Mouse (Mus musculus) T-helper 1 cell (primary cell): ENCODE measurements around the gene Rnf214.

Experiments
- in situ Hi-C: fragments of 300-600 bp; cut with MboI, MseI; formaldehyde crosslinking; loops from one replicate; pipeline ENCODE4 v1.15.1; 2025; ENCODE audit warnings: high pct_unique_total_duplicates

Rnf214 gene

GRCm38 (mm10) chr9:45936883-45937282, 30.2 kb upstream of the Rnf214 start:
- in situ Hi-C loops = no loop called here

GRCm38 (mm10) chr9:45935628-45936210, 29.0 kb upstream of the Rnf214 start, which contains the start of gene Tagln:
Gene Tagln (minus strand): TSS chr9:45936058.
- in situ Hi-C loops = no loop called here

GRCm38 (mm10) chr9:45932571-45933415, 26.1 kb upstream of the Rnf214 start:
- in situ Hi-C loops = no loop called here

- in situ Hi-C loops = no loop called here
Measured at GRCm38 (mm10) chr9:45931958-45932357, 25.2 kb upstream of the Rnf214 start.

GRCm38 (mm10) chr9:45929285-45929684, 22.6 kb upstream of the Rnf214 start:
- in situ Hi-C loops = no loop called here

- in situ Hi-C loops = no loop called here
Measured at GRCm38 (mm10) chr9:45919895-45920294, 13.2 kb upstream of the Rnf214 start.

- in situ Hi-C loops = no loop called here
Measured at GRCm38 (mm10) chr9:45917041-45917934, 10.6 kb upstream of the Rnf214 start.

- in situ Hi-C loops = no loop called here
Measured at GRCm38 (mm10) chr9:45915659-45916058, 8.9 kb upstream of the Rnf214 start.

GRCm38 (mm10) chr9:45911673-45912072, 5.0 kb upstream of the Rnf214 start:
- in situ Hi-C loops = loop anchor here (5.0 kb wide), 1 partner anchor 36 kb away; no protein-coding TSS in a partner anchor

GRCm38 (mm10) chr9:45910995-45911394, 4.3 kb upstream of the Rnf214 start:
- in situ Hi-C loops = loop anchor here (5.0 kb wide), 1 partner anchor 36 kb away; no protein-coding TSS in a partner anchor

- in situ Hi-C loops = no loop called here
Measured at GRCm38 (mm10) chr9:45907078-45907428, 342 bp upstream of the Rnf214 start.

- in situ Hi-C loops = no loop called here
Measured at GRCm38 (mm10) chr9:45905811-45906237, 887 bp downstream of the Rnf214 start.

- in situ Hi-C loops = no loop called here
Measured at GRCm38 (mm10) chr9:45905196-45905595, 1.5 kb downstream of the Rnf214 start.

GRCm38 (mm10) chr9:45893681-45894080, 13.0 kb downstream of the Rnf214 start:
- in situ Hi-C loops = no loop called here

- in situ Hi-C loops = no loop called here
Measured at GRCm38 (mm10) chr9:45877928-45878327, 28.8 kb downstream of the Rnf214 start.

GRCm38 (mm10) chr9:45870265-45870664, 36.4 kb downstream of the Rnf214 start:
- in situ Hi-C loops = no loop called here

- in situ Hi-C loops = no loop called here
Measured at GRCm38 (mm10) chr9:45869181-45869580, 37.5 kb downstream of the Rnf214 start.

- in situ Hi-C loops = no loop called here
Measured at GRCm38 (mm10) chr9:45861813-45862212, 44.9 kb downstream of the Rnf214 start.

- in situ Hi-C loops = loop anchor here (5.0 kb wide), 1 partner anchor 353 kb away; no protein-coding TSS in a partner anchor
Measured at GRCm38 (mm10) chr9:45859364-45859763, 47.3 kb downstream of the Rnf214 start.

GRCm38 (mm10) chr9:45854136-45854535, 52.6 kb downstream of the Rnf214 start:
- in situ Hi-C loops = no loop called here

GRCm38 (mm10) chr9:45853695-45854094, 53.0 kb downstream of the Rnf214 start:
- in situ Hi-C loops = no loop called here

GRCm38 (mm10) chr9:45851776-45852175, 54.9 kb downstream of the Rnf214 start:
- in situ Hi-C loops = no loop called here
